Mouse (Mus musculus) heart, adult 8-10 months (tissue): ENCODE measurements around the gene Ccdc107. TPM values are rescaled to one million over a fixed set of nuclear protein-coding genes. Genes with fewer than 3 reads are reported as not detected.

Experiments
- DNase-seq: peaks from one replicate; pipeline ENCODE4 v3.0.0; 2022; ENCODE audit warnings: low spot score
- total RNA-seq, 4 experiments: library from RNA; stranded (reverse); gene quantifications; 2 replicates each; pipeline ENCODE4 v1.2.4; 2022

Ccdc107 gene
- total RNA-seq, 4 experiments from 2014 or later: 28.7 to 39.4 (median 32.4) TPM

- no peak for DNase-seq
Measured at GRCm38 (mm10) chr4:43512653-43513052, 20.0 kb downstream of the Ccdc107 start.

- DNase-seq: no peak
Measured at GRCm38 (mm10) chr4:43513300-43513699, 20.6 kb downstream of the Ccdc107 start.

DNA sequence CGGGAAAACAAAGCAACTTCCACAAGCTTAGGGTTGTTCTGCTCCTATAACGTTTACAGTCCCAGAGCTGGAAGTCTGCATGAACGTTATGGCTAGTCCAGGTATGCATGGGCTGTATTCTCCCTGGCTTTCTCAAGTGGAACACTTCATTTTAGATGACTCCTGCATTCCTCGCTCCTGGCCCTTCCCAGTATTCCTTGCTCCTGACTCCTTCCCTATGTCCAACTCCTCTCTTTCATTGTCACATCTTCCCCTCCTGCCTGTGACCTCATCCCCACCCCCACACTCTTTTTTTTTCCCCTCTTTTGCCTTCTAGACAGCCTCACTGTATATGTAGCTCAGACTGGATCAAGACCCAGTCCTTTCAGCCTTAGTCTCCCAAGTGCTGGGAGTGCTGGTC, 21.1 kb downstream of the Ccdc107 start:
- DNase-seq: no peak

DNA sequence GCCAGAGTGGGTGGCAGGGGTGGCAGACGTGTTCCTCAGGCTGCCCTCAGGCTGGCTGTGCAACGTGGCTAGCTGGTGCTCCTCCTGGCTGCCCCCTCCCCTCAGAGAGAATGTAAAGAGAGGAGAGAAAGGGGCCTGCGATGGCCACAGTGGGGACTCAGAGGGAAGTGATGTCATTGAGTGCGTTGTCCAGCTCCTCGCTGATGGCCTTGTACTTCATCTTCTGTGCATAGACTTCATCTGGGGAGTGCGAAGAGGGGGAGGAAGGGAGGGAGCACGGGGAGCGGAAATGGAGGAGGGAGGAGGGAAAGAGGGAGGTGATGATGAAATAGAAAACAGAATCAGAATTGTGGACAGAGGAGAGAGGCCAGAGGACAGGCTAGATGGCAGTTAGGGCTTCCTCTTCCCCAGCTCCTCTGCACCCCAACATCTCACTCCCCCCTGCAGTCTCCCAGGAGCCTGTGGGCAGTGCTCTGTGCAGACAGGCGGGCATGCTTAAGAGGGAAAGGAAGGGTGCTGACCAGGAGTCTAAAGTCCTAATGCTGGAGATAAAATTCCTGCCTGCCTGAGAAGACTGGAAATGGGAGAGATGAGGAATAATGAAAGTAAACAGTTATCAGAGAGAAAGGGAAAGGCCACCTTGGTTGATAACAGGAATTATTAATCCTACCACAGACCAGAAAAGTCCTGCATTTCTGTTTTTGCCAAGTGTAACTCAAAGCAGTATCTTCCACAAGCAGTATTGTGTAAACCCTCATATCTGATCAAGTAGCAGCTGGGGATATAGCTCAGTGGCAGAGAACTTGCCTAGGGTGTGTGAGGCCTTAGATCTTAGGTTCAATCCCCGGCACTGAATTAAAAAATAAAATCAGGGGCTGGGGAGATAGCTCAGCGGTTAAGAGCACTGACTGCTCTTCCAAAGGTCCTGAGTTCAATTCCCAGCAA, 23.3 kb downstream of the Ccdc107 start:
- no peak for DNase-seq

GRCm38 (mm10) chr4:43519551-43519950, 26.9 kb downstream of the Ccdc107 start:
- no peak for DNase-seq

DNA sequence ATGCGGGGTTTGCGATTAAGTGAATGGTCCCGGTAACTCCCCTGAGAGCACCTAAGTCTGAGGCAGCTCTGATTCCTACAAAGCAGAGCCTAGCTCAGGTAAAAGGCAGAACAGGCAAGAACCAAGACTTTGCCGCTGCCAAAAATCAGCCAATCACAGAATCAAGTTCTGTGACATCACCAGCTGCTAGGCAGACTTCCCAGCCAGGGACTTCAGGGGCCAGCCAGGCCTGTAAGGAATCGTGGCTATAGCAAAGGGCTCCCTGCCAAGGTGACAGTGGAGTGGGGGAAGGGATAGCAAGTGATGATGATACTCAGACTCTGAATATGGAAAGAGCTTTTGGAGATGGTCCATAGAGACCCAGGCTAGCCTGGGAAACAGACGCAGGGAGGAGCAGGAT, 27.3 kb downstream of the Ccdc107 start:
- DNase-seq: peak; percentile 91

GRCm38 (mm10) chr4:43527880-43528279, 35.2 kb downstream of the Ccdc107 start:
- no peak for DNase-seq

DNA sequence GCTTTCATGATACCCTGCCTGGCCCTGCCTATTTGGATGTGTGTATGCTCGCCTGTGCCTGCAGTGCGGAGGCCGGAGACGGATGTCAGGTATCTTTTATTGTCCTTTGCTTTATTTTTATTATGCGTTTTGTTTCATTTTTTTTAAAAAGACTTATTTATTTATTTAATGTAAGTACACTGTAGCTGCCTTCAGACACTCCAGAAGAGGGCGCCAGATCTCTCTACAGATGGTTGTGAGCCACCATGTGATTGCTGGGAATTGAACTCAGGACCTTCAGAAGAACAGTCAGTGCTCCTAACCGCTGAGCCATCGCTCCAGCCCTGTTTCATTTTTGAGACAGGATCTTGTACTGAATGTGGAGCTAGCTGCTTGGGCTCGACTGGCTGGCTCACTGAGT, 35.8 kb downstream of the Ccdc107 start:
- DNase-seq: no peak

DNA sequence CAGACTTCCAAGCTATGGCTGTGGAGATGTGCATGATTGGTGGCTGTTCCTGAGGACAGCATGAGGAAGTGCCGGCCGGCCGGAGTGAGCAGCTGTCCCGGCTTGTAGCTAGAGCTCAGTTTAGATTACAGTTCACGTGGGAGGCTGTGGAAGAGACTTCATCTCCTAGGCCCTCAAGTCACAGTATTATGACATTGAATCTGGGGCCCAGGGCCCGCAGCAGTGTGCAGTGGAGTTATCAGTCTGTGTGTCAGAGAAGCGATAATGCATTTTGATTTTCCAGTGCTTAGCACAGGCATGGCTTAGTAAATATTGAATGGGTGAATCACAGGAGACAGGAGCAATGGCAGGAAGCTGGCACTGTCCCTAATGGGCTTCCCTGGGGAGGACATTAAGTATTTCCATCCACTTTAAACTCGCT, 37.4 kb downstream of the Ccdc107 start:
- no peak for DNase-seq

GRCm38 (mm10) chr4:43530581-43530980, 37.9 kb downstream of the Ccdc107 start:
- DNase-seq: peak; percentile 58

DNA sequence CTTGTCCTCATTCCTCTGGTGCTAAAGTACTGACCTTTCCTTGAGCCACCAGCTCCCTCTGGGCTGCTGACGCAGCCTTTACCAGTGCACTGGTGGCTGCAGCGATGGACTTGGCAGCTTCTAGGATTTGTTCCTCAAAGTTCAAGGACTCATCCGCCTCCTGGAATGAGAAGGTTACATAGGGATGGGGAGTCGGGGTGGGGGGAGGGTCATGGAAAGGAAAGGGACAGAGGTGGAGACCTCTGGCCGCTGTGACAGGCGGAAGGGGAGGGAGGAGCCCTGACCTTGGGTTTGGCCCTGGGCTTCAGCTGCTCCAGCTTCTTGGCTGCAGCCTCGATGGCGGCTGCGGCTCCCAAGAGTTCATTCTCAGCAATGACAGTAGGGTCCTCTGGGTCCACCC, 40.6 kb downstream of the Ccdc107 start:
- no peak for DNase-seq

GRCm38 (mm10) chr4:43535628-43536027, 42.9 kb downstream of the Ccdc107 start:
- no peak for DNase-seq

DNA sequence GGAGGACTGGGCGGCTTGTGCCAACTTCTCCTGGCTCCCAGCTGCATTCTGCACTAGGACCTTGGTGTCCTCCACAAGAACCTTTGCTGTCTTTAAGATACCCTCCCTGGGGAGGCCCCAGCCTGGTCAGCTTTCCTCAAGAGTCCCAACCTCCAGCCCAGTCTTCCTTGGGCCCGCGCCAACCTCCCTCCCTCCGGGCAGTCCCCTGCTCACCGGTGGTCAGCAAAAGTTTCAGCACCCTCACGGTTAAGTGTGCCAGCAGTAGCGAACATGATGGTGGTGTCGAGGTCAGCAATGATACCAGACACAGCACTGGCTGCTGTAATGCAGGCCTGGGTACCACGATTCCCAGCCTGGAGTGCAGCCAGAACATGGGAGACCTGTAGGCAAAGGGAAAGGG, 43.3 kb downstream of the Ccdc107 start:
- DNase-seq: no peak

- DNase-seq: no peak
Measured at GRCm38 (mm10) chr4:43542044-43542443, 49.3 kb downstream of the Ccdc107 start.

Other genes with a start within 250 kb of the Ccdc107 start
- under 1 TPM in 1 of 4 experiments, not detected in 3; 0.09 TPM for gene Atp8b5, start 225.7 kb upstream of the Ccdc107 start, total RNA-seq
- 10 to 100 TPM; 47.4 to 58.6 (median 48.9) TPM for gene Rusc2, start 110.9 kb upstream of the Ccdc107 start, total RNA-seq
- gene Fam166b, start 63.8 kb upstream of the Ccdc107 start, total RNA-seq: not detected
- gene Tesk1, start 51.0 kb upstream of the Ccdc107 start, total RNA-seq: 10 to 100 TPM; 31.3 to 38.2 (median 35.2) TPM
- gene Cd72, start 38.3 kb upstream of the Ccdc107 start, total RNA-seq: 1 to 10 TPM in 1 of 4 experiments, under 1 TPM in 3; 0.24 to 1.1 (median 0.69) TPM
- not detected for gene Sit1, start 9.2 kb upstream of the Ccdc107 start, total RNA-seq
- not detected for gene Arhgef39, start 6.8 kb downstream of the Ccdc107 start, total RNA-seq
- gene Car9, start 14.1 kb downstream of the Ccdc107 start, total RNA-seq: 1 to 10 TPM in 1 of 4 experiments, under 1 TPM in 3; 0.25 to 1.0 (median 0.52) TPM
- 10 to 100 TPM; 25.4 to 34.9 (median 31.1) TPM for gene Tpm2, start 30.9 kb downstream of the Ccdc107 start, total RNA-seq
- 10 to 100 TPM; 39.7 to 48.8 (median 43.2) TPM for gene Creb3, start 69.4 kb downstream of the Ccdc107 start, total RNA-seq
- 100 to 1,000 TPM in 2 of 4 experiments, 10 to 100 TPM in 2; 96.1 to 117 (median 101) TPM for gene Tln1, start 69.8 kb downstream of the Ccdc107 start, total RNA-seq
- 10 to 100 TPM; 31.3 to 39.6 (median 34.6) TPM for gene Rgp1, start 85.8 kb downstream of the Ccdc107 start, total RNA-seq
- gene Gba2, start 86.0 kb downstream of the Ccdc107 start, total RNA-seq: 10 to 100 TPM; 11.7 to 14.0 (median 13.0) TPM
- gene Msmp, start 91.6 kb downstream of the Ccdc107 start, total RNA-seq: under 1 TPM in 1 of 4 experiments, not detected in 3; 0.52 TPM
- gene Npr2, start 139.0 kb downstream of the Ccdc107 start, total RNA-seq: 10 to 100 TPM; 41.4 to 57.5 (median 44.0) TPM
- gene Spag8, start 160.7 kb downstream of the Ccdc107 start, total RNA-seq: under 1 TPM in 1 of 4 experiments, not detected in 3; 0.53 TPM
- gene Hint2, start 163.6 kb downstream of the Ccdc107 start, total RNA-seq: 100 to 1,000 TPM; 162 to 188 (median 167) TPM
- gene Tmem8b, start 176.1 kb downstream of the Ccdc107 start, total RNA-seq: 10 to 100 TPM; 20.3 to 24.0 (median 21.7) TPM
- under 1 TPM; 0.14 to 0.38 (median 0.28) TPM for gene Fam221b, start 176.2 kb downstream of the Ccdc107 start, total RNA-seq
- gene Olfr70, start 207.9 kb downstream of the Ccdc107 start, total RNA-seq: not detected
- gene Olfr71, start 217.4 kb downstream of the Ccdc107 start, total RNA-seq: not detected
- gene Hrct1, start 234.3 kb downstream of the Ccdc107 start, total RNA-seq: 1 to 10 TPM; 3.0 to 4.4 (median 4.3) TPM
- 1 to 10 TPM; 3.6 to 4.4 (median 4.1) TPM for gene Spaar, start 237.1 kb downstream of the Ccdc107 start, total RNA-seq